Mouse (Mus musculus): ENCODE data around the gene Pdzk1ip1.

DNA sequence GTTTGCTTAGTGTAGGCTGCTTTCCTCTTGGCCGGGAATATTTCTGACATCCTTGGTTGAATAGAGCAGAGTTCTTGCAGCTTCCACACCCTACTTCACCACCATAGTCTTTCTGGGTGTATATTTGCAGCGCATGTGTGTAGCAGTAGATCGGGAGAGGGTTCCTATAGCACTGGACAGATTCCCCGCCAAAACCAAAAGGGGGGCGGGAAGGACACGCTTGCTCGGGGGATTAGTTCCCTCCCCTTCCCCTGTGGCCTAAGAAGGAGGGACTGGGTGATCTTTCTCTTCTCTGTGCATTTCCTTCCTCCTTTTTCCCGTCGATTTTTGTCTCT lies 26.0 kb upstream of the Pdzk1ip1 start:
- TF ChIP-seq POLR2A (IDR thresholded peaks at IDR 0.05; ENCODE audit: low read depth, low read length) (no peak), CTCF (IDR thresholded peaks at IDR 0.05; ENCODE audit: borderline replicate concordance, insufficient read depth, low read length) (no peak)

Measured in embryonic fibroblast, embryonic 13.5 days (primary cell).